Mouse (Mus musculus) thymus, adult 2 months (tissue): ENCODE measurements at regions not wholly inside any gene's neighbourhood (a gene's known extent, or its start where the extent isn't known, plus 50 kb on each side); places are given as distances from the start of the nearest gene placed in this dataset.

ENCODE experiments used
- CTCF ChIP-seq: fragments of 200-500 bp; IDR thresholded peaks from 2 replicates; pipeline ENCODE4 v1.5.1; 2012; ENCODE audit warnings: mild to moderate bottlenecking, control low read depth, low read length, moderate library complexity, borderline replicate concordance; ENCODE audit not compliant: control insufficient read depth, poor library complexity, insufficient read depth; ENCODE audit errors: extremely low read depth
- POLR2A ChIP-seq: fragments of 200-500 bp; IDR thresholded peaks from 2 replicates; pipeline ENCODE4 v1.6.1; 2012; ENCODE audit warnings: mild to moderate bottlenecking, low read length, control low read depth, moderate library complexity; ENCODE audit not compliant: control insufficient read depth, poor library complexity, insufficient read depth; ENCODE audit errors: extremely low read depth

GRCm38 (mm10) chr10:17102065-17102464 is 621.0 kb upstream of the Cited2 start:
- no peak for TF ChIP-seq CTCF
- no peak for TF ChIP-seq POLR2A
